Mouse (Mus musculus): ENCODE data around the gene Zfp119a. TPM values are rescaled to one million over a fixed set of nuclear protein-coding genes. Genes with fewer than 3 reads are reported as not detected.
"Not testable (repeated sequence)": the region's sequence is repeated elsewhere in the genome, so short reads cannot be mapped to it uniquely, and the experiment has no call there.

Gene Zfp119a
- polyA plus RNA-seq (2015; fragmentation: Nextera tagmentation; extraction: Ambion mirVana) = 11.0 and 11.3 TPM in 2 replicates

DNA sequence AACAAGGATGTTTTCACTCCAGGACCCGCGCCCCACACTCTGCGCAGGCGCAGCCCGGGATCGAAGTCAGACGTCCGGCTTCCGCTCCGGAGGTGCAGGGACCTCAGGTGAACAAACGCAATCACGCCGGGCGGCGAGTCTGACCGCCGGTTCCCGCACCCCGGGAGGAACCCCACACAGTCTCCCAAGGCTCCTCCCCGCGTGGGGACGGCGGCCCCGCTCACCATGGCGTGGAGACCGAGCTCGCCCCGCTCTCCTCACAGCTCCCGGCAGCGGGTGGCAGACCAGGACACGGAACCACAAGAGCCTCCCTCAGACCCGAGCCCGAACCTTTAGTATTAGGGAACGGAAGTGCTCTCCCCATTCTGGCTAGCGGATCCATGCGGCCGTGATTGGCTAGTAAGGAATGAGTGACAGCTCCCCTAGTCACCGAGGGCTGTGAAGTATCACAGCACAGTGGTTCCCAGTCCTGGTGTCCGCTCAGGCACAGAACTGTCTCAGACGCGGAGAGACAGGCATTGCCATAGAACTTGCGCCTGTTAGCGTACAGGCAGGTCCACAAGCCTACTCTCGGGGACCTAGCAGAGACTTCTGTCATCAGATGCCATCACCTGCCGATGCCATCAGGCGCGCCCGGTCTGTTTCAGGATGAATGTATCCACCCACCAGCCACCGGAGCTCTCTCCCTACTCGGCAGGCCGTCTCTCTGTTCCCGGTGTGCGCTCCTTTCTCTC, at the start of gene Zfp119a:
Zfp119a (minus strand) TSS at position 295 of the 734 bp plus-strand sequence.
- H3K27ac ChIP-seq = peak within 1 kb of the TSS; percentile 72
- not testable (repeated sequence) for H3K9me3 ChIP-seq, H3K27me3 ChIP-seq, H3K36me3 ChIP-seq
- peak within 1 kb of the TSS; percentile 66 for H3K9ac ChIP-seq
- H3K4me1 ChIP-seq = peaks cover 17% of the 10 kb centered on the region
- peak within 1 kb of the TSS; percentile 51 for H3K4me3 ChIP-seq
- peak within 1 kb of the TSS; percentile 67 for H3K4me2 ChIP-seq (replicated peaks)
- ATAC-seq (ENCODE audit: low FRiP score, low read depth) = peak; percentile 100
- 0% methylated on average over 37 of the region's 53 CpGs for WGBS

GRCm38 (mm10) chr17:55906669-55907068, 27.9 kb upstream of the Zfp119a start:
- Histone ChIP-seq H3K9ac (no peak overlapping the region), H3K27me3 (no peaks in the 10 kb centered on the region), H3K27ac (no peak overlapping the region), H3K36me3 (no peaks in the 10 kb centered on the region), H3K4me1 (no peaks in the 10 kb centered on the region), H3K4me2 (replicated peaks) (no peak overlapping the region), H3K4me3 (no peak overlapping the region), H3K9me3 (no peaks in the 10 kb centered on the region)
- ATAC-seq (ENCODE audit: low FRiP score, low read depth) = no peak

DNA sequence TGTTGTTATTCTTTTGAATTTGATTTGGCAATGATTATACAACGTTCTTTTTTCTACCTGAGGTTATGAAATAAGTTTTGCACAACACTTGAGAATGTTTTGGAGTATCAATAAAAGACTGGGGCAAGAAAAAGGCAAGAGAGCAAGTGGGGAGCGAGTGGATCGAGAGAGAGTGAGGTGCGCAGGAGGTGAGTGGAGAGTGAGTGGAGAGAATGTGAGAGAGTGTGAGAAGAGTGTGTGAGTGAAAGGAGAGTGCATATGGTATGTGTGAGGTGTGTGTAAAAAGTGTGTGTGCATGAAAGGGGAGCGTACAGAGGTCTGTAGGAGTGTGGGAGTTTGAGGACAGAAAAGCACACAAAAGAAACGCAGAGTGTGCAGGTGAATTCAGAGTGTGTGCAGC, 25.4 kb upstream of the Zfp119a start:
- 0 out of 2 replicates have a peak, but pooled peaks cover under 1% of the 10 kb centered on the region for H3K36me3 ChIP-seq
- no peak overlapping the region for H3K27ac ChIP-seq
- no peaks in the 10 kb centered on the region; the same call in 1 of the 2 replicates for H3K9me3 ChIP-seq
- WGBS = 77% methylated on average over 6 of the region's 6 CpGs
- H3K4me3 ChIP-seq = no peak overlapping the region
- no peak overlapping the region for H3K4me2 ChIP-seq (replicated peaks)
- no peak for ATAC-seq (ENCODE audit: low FRiP score, low read depth)
- no peaks in the 10 kb centered on the region for H3K4me1 ChIP-seq
- H3K27me3 ChIP-seq = no peaks in the 10 kb centered on the region
- no peak overlapping the region for H3K9ac ChIP-seq

DNA sequence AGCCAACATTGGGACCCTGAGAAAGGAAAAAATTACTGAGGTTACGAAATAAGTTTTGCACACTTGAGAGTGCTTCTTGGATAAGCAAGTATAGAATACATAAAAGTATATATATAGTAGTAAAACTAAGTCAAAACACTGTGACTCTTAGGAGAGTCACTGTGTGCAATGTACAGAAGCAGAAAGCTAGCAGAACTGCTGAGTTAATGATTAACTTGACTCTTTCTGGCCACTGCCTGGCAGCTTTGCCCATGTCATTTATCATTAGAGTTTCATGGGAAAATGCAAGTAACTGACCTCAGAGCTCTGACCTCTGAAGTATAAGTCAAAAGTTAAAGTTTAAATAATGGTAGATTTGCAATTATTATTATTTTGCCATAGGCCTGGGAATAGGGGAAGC, 25.0 kb upstream of the Zfp119a start:
- H3K4me1 ChIP-seq = no peaks in the 10 kb centered on the region
- 0 out of 2 replicates have a peak, but pooled peaks cover 3% of the 10 kb centered on the region for H3K36me3 ChIP-seq
- H3K9ac ChIP-seq = no peak overlapping the region
- H3K4me3 ChIP-seq = no peak overlapping the region
- no peak for ATAC-seq (ENCODE audit: low FRiP score, low read depth)
- H3K27me3 ChIP-seq = no peaks in the 10 kb centered on the region
- H3K4me2 ChIP-seq (replicated peaks) = no peak overlapping the region
- no peak overlapping the region for H3K27ac ChIP-seq
- no peaks in the 10 kb centered on the region; the same call in 1 of the 2 replicates for H3K9me3 ChIP-seq
- 82% methylated on average over 1 of the region's 1 CpGs for WGBS

- Histone ChIP-seq H3K36me3 (peaks cover 8% of the 10 kb centered on the region), H3K4me1 (no peaks in the 10 kb centered on the region), H3K4me3 (no peak overlapping the region), H3K9ac (no peak overlapping the region), H3K27ac (no peak overlapping the region), H3K4me2 (replicated peaks) (no peak overlapping the region), H3K9me3 (peaks cover 6% of the 10 kb centered on the region), H3K27me3 (no peaks in the 10 kb centered on the region)
- 70% methylated on average over 2 of the region's 2 CpGs for WGBS
- ATAC-seq (ENCODE audit: low FRiP score, low read depth) = no peak
These were observed 24.4 kb upstream of the Zfp119a start for GRCm38 (mm10) chr17:55903087-55903486.

DNA sequence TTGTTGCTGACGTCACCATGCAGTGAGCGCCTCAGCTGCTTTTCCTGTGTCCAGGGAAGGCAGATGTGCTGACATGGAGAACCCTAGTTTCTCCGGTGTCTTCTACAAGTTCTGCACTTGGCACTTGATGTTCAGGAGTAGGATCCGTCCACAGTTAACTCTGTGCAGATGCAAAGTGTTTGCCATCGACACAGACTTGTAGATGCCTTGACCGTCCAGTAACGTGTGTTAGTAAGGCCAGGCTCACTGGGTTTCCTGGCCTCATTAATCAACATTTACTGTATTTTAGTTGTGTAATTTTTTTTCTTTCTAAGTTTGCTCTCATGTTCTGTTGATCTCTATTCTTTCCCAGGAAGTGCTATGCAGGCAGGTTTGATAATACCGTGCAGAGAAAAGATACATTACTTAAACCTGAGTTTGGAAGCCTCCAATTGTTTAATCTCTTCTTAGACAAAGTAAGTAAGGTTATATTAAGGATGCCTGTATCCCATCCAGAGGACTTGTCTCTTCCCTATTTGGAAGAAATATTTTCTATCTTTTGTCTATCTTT, 13.8 kb upstream of the Zfp119a start:
- H3K4me1 ChIP-seq; H3K36me3 ChIP-seq; H3K27me3 ChIP-seq; H3K9me3 ChIP-seq; ATAC-seq (ENCODE audit: low FRiP score, low read depth): not testable (repeated sequence)
- 16% methylated on average over 6 of the region's 8 CpGs for WGBS
- 0 out of 2 replicates have a peak overlapping the region, but pooled peaks have one; percentile 3 for H3K27ac ChIP-seq
- H3K4me2 ChIP-seq (replicated peaks) = peak overlapping the region; percentile 55
- H3K4me3 ChIP-seq = peak overlapping the region; percentile 52
- H3K9ac ChIP-seq = 0 out of 2 replicates have a peak overlapping the region, but pooled peaks have one; percentile 46

GRCm38 (mm10) chr17:55884912-55885311, 6.2 kb upstream of the Zfp119a start:
- no peak for ATAC-seq (ENCODE audit: low FRiP score, low read depth)
- 69% methylated on average over 2 of the region's 2 CpGs for WGBS
- Histone ChIP-seq H3K4me2 (replicated peaks) (no peak overlapping the region), H3K27me3 (peaks cover 6% of the 10 kb centered on the region; the same call in 1 of the 2 replicates), H3K4me3 (no peak overlapping the region), H3K27ac (no peak overlapping the region), H3K4me1 (no peaks in the 10 kb centered on the region), H3K36me3 (no peaks in the 10 kb centered on the region), H3K9me3 (no peaks in the 10 kb centered on the region), H3K9ac (no peak overlapping the region)

- WGBS = 54% methylated on average over 2 of the region's 2 CpGs
- H3K36me3 ChIP-seq = no peaks in the 10 kb centered on the region
- peaks cover 6% of the 10 kb centered on the region; the same call in 1 of the 2 replicates for H3K27me3 ChIP-seq
- no peaks in the 10 kb centered on the region for H3K9me3 ChIP-seq
- no peak for ATAC-seq (ENCODE audit: low FRiP score, low read depth)
- H3K4me1 ChIP-seq = peaks cover 5% of the 10 kb centered on the region; the same call in 1 of the 2 replicates
- H3K4me2 ChIP-seq (replicated peaks) = no peak overlapping the region
- H3K27ac ChIP-seq = no peak overlapping the region
- H3K9ac ChIP-seq = no peak overlapping the region
- no peak overlapping the region for H3K4me3 ChIP-seq
These were observed 4.9 kb upstream of the Zfp119a start for GRCm38 (mm10) chr17:55883631-55884030.

DNA sequence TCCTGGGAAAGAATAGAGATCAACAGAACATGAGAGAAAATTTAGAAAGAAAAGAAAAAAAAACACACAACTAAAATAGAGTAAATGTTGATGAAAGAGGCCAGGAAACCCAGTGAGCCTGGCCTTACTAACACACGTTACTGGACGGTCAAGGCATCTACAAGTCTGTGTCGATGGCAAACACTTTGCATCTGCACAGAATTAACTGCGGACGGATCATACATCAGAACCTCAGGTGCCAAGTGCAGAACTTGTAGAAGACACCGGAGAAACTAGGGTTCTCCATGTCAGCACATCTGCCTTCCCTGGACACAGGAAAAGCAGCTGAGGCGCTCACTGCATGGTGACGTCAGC, 471 bp downstream of the Zfp119a start:
- H3K36me3 ChIP-seq; H3K9me3 ChIP-seq; ATAC-seq (ENCODE audit: low FRiP score, low read depth); H3K27me3 ChIP-seq: not testable (repeated sequence)
- under 1% methylated on average over 7 of the region's 8 CpGs for WGBS
- H3K4me2 ChIP-seq (replicated peaks) = peak overlapping the region; percentile 67
- H3K27ac ChIP-seq = peak overlapping the region; percentile 55; the same call in 1 of the 2 replicates
- H3K9ac ChIP-seq = peak overlapping the region; percentile 66
- H3K4me3 ChIP-seq = peak overlapping the region; percentile 51
- H3K4me1 ChIP-seq = peaks cover 17% of the 10 kb centered on the region

- Histone ChIP-seq H3K36me3 (no peaks in the 10 kb centered on the region), H3K4me3 (no peak overlapping the region), H3K27ac (no peak overlapping the region), H3K4me1 (peaks cover 17% of the 10 kb centered on the region), H3K9ac (no peak overlapping the region), H3K27me3 (no peaks in the 10 kb centered on the region), H3K9me3 (no peaks in the 10 kb centered on the region), H3K4me2 (replicated peaks) (peak overlapping the region; percentile 27)
- no peak for ATAC-seq (ENCODE audit: low FRiP score, low read depth)
- 91% methylated on average over 4 of the region's 4 CpGs for WGBS
These were observed 1.5 kb downstream of the Zfp119a start for GRCm38 (mm10) chr17:55877184-55877583.

GRCm38 (mm10) chr17:55843067-55843466, 35.7 kb downstream of the Zfp119a start:
- H3K27me3 ChIP-seq = no peaks in the 10 kb centered on the region
- no peak overlapping the region for H3K4me2 ChIP-seq (replicated peaks)
- H3K36me3 ChIP-seq = no peaks in the 10 kb centered on the region
- no peak overlapping the region for H3K9ac ChIP-seq
- H3K4me3 ChIP-seq = no peak overlapping the region
- 88% methylated on average over 4 of the region's 4 CpGs for WGBS
- ATAC-seq (ENCODE audit: low FRiP score, low read depth) = no peak
- no peak overlapping the region for H3K27ac ChIP-seq
- no peaks in the 10 kb centered on the region for H3K9me3 ChIP-seq
- H3K4me1 ChIP-seq = no peaks in the 10 kb centered on the region

- Histone ChIP-seq H3K4me2 (replicated peaks) (no peak overlapping the region), H3K27me3 (no peaks in the 10 kb centered on the region), H3K4me1 (no peaks in the 10 kb centered on the region), H3K27ac (no peak overlapping the region), H3K9ac (no peak overlapping the region), H3K36me3 (no peaks in the 10 kb centered on the region), H3K9me3 (no peaks in the 10 kb centered on the region), H3K4me3 (no peak overlapping the region)
- ATAC-seq (ENCODE audit: low FRiP score, low read depth) = no peak
- 78% methylated on average over 1 of the region's 1 CpGs for WGBS
These were observed 57.2 kb downstream of the Zfp119a start for GRCm38 (mm10) chr17:55821566-55821965.

Measured in limb, embryonic 13.5 days (tissue).